In genomic region chr7:120960601-120961000, GRCm38 (mm10) we compare ENCODE assay signal across 15 mouse cellular contexts. TPM values are rescaled to one million over a fixed set of nuclear protein-coding genes. Genes with fewer than 3 reads are reported as not detected.
DNase-seq lines count a peak whose midpoint lies in the region; ATAC-seq and TF ChIP-seq lines count a peak whose summit lies in the region.
"Had no signal": no experiment of that assay in that cellular context is flagged by ENCODE, and none has a peak within 500 bp of the region (broad histone marks: within the 10 kb centered on the region; RNA-seq: fewer than 3 reads in every experiment).

No protein-coding gene starts in this region.

- peak; percentile 23; the same call in 1 of the 2 replicates for TF ChIP-seq CTCF in hindbrain, postnatal 0 days (IDR thresholded peaks at IDR 0.05; ENCODE audit: low read depth)
- peak; percentile 8; the same call in 1 of the 2 replicates for TF ChIP-seq CTCF in lung, embryonic 14.5 days (IDR thresholded peaks at IDR 0.05; ENCODE audit: low read depth)

- no peak overlapping the region for H3K27ac ChIP-seq in hindbrain, postnatal 0 days
- H3K27ac ChIP-seq in hindbrain, embryonic 11.5 days (ENCODE audit: low read depth, low read length) = no peak overlapping the region
- H3K27ac ChIP-seq in lung, embryonic 14.5 days (ENCODE audit: low read depth) = no peak overlapping the region
- H3K27ac ChIP-seq in heart, embryonic 10.5 days = no peak overlapping the region
- H3K27ac ChIP-seq: embryonic facial prominence, embryonic 15.5 days had no signal

- H3K9me3 ChIP-seq in hindbrain, postnatal 0 days (ENCODE audit: low read length) = no peaks in the 10 kb centered on the region
- H3K9me3 ChIP-seq in hindbrain, embryonic 11.5 days (ENCODE audit: control insufficient read depth, low read length) = no peaks in the 10 kb centered on the region
- no peaks in the 10 kb centered on the region for H3K9me3 ChIP-seq in lung, embryonic 14.5 days (ENCODE audit: low read depth, low read length)
- no peaks in the 10 kb centered on the region for H3K9me3 ChIP-seq in heart, embryonic 10.5 days
- H3K9me3 ChIP-seq: embryonic facial prominence, embryonic 15.5 days had no signal

- no peak for DNase-seq in hindbrain, postnatal 0 days (ENCODE audit: low spot score)
- DNase-seq in hindbrain, embryonic 11.5 days (ENCODE audit: low spot score) = no peak
- no peak for DNase-seq in lung, embryonic 14.5 days
- DNase-seq in lung, postnatal 25 days (ENCODE audit: low spot score) = no peak
- peak; percentile 25 for DNase-seq in induced T-regulatory cell, adult 2 months (ENCODE audit: low read depth)
- peak; percentile 30 for DNase-seq in thymus, postnatal 0 days (ENCODE audit: low spot score)
- DNase-seq in gastrocnemius, postnatal 25 days = no peak
- DNase-seq in heart, embryonic 10.5 days (ENCODE audit: low spot score) = no peak
- DNase-seq: adrenal gland, postnatal 14 days; heart, postnatal 10 days had no signal

- WGBS in hindbrain, postnatal 0 days = 83% methylated on average over 6 of the region's 6 CpGs
- 89% methylated on average over 6 of the region's 6 CpGs for WGBS in hindbrain, embryonic 11.5 days
- 79% methylated on average over 6 of the region's 6 CpGs for WGBS in lung, embryonic 14.5 days
- WGBS in heart, embryonic 10.5 days = 81% methylated on average over 6 of the region's 6 CpGs

- no peaks in the 10 kb centered on the region for H3K27me3 ChIP-seq in hindbrain, postnatal 0 days (ENCODE audit: insufficient read depth, low read length)
- no peaks in the 10 kb centered on the region for H3K27me3 ChIP-seq in hindbrain, embryonic 11.5 days (ENCODE audit: control insufficient read depth, insufficient read depth, low read length)
- no peaks in the 10 kb centered on the region for H3K27me3 ChIP-seq in lung, embryonic 14.5 days (ENCODE audit: insufficient read depth, low read length)
- H3K27me3 ChIP-seq in heart, embryonic 10.5 days (ENCODE audit: insufficient read depth, poor library complexity, severe bottlenecking) = no peaks in the 10 kb centered on the region
- H3K27me3 ChIP-seq: embryonic facial prominence, embryonic 15.5 days had no signal

- H3K4me3 ChIP-seq in hindbrain, postnatal 0 days (ENCODE audit: low read length) = no peak overlapping the region
- H3K4me3 ChIP-seq in hindbrain, embryonic 11.5 days (ENCODE audit: low read depth, low read length) = no peak overlapping the region
- no peak overlapping the region for H3K4me3 ChIP-seq in lung, embryonic 14.5 days (ENCODE audit: low read depth, low read length)
- H3K4me3 ChIP-seq in heart, embryonic 10.5 days = no peak overlapping the region
- H3K4me3 ChIP-seq: embryonic facial prominence, embryonic 15.5 days had no signal

- no peak overlapping the region for H3K9ac ChIP-seq in hindbrain, postnatal 0 days (replicated peaks; ENCODE audit: low read length)
- no peak overlapping the region for H3K9ac ChIP-seq in hindbrain, embryonic 11.5 days (ENCODE audit: low read depth, low read length)
- H3K9ac ChIP-seq in lung, embryonic 14.5 days = no peak overlapping the region
- H3K9ac ChIP-seq: embryonic facial prominence, embryonic 15.5 days had no signal

- H3K36me3 ChIP-seq in hindbrain, postnatal 0 days (ENCODE audit: insufficient read depth, low read length) = peaks cover 17% of the 10 kb centered on the region; the same call in 1 of the 2 replicates
- H3K36me3 ChIP-seq in hindbrain, embryonic 11.5 days (ENCODE audit: control insufficient read depth, insufficient read depth, low read length) = peaks cover 5% of the 10 kb centered on the region; the same call in 1 of the 2 replicates
- peaks cover 51% of the 10 kb centered on the region for H3K36me3 ChIP-seq in lung, embryonic 14.5 days (ENCODE audit: insufficient read depth)
- H3K36me3 ChIP-seq in heart, embryonic 10.5 days = peaks cover 52% of the 10 kb centered on the region

- ATAC-seq in hindbrain, postnatal 0 days = no peak
- ATAC-seq in hindbrain, embryonic 11.5 days (ENCODE audit: low FRiP score) = no peak
- no peak for ATAC-seq in lung, embryonic 14.5 days (ENCODE audit: insufficient read depth)
- ATAC-seq: forebrain, embryonic 16.5 days had no signal

- no peak overlapping the region for H3K4me2 ChIP-seq in hindbrain, postnatal 0 days (ENCODE audit: low read depth, low read length)
- H3K4me2 ChIP-seq in hindbrain, embryonic 11.5 days (replicated peaks; ENCODE audit: low read depth, low read length) = no peak overlapping the region
- H3K4me2 ChIP-seq in lung, embryonic 14.5 days = no peak overlapping the region
- H3K4me2 ChIP-seq: embryonic facial prominence, embryonic 15.5 days had no signal

- H3K4me1 ChIP-seq in hindbrain, postnatal 0 days (ENCODE audit: insufficient read depth, low read length) = no peaks in the 10 kb centered on the region
- no peaks in the 10 kb centered on the region for H3K4me1 ChIP-seq in hindbrain, embryonic 11.5 days (replicated peaks; ENCODE audit: control insufficient read depth, insufficient read depth, low read length)
- no peaks in the 10 kb centered on the region for H3K4me1 ChIP-seq in lung, embryonic 14.5 days (ENCODE audit: insufficient read depth)
- H3K4me1 ChIP-seq in heart, embryonic 10.5 days = 0 out of 2 replicates have a peak, but pooled peaks cover 3% of the 10 kb centered on the region
- H3K4me1 ChIP-seq: embryonic facial prominence, embryonic 15.5 days had no signal

RNA-seq across cellular contexts. Expression of gene Cdr2, which starts 21.5 kb away (rescaled TPM):
- total RNA-seq in hindbrain, postnatal 0 days (2014; rRNA removed) = 23.9 and 24.6 TPM in 2 replicates
- 9.2 and 11.2 TPM in 2 replicates for polyA plus RNA-seq in hindbrain, postnatal 0 days (2015; fragmentation: Nextera tagmentation; extraction: Ambion mirVana)
- 17.9 and 19.2 TPM in 2 replicates for polyA plus RNA-seq in hindbrain, embryonic 11.5 days (2014; fragmentation: Nextera tagmentation; extraction: Ambion mirVana)
- 13.4 and 13.5 TPM in 2 replicates for polyA plus RNA-seq in lung, embryonic 14.5 days (2014; fragmentation: Nextera tagmentation; extraction: Ambion mirVana)
- 2.9 and 3.2 TPM in 2 replicates for polyA plus RNA-seq in thymus, postnatal 0 days (2015; fragmentation: Nextera tagmentation; extraction: Ambion mirVana)
- 1 to 10 TPM; 4.4 to 5.0 TPM for total RNA-seq in gastrocnemius, postnatal 25 days (2021)
- 10.3 and 14.4 TPM in 2 replicates for polyA plus RNA-seq in heart, embryonic 10.5 days (2016; fragmentation: Nextera tagmentation; extraction: Ambion mirVana)

RNA-seq across cellular contexts. Expression of gene Mfsd13b, which starts 21.7 kb away (rescaled TPM):
- 0.58 and 1.3 TPM in 2 replicates for total RNA-seq in hindbrain, postnatal 0 days (2014; rRNA removed)
- polyA plus RNA-seq in hindbrain, postnatal 0 days (2015; fragmentation: Nextera tagmentation; extraction: Ambion mirVana) = 0.19 and 0.21 TPM in 2 replicates
- polyA plus RNA-seq in hindbrain, embryonic 11.5 days (2014; fragmentation: Nextera tagmentation; extraction: Ambion mirVana) = 0.13 and 0.66 TPM in 2 replicates
- polyA plus RNA-seq in lung, embryonic 14.5 days (2014; fragmentation: Nextera tagmentation; extraction: Ambion mirVana) = 0.14 TPM in 1 of 2 replicates, not detected in the other
- polyA plus RNA-seq in thymus, postnatal 0 days (2015; fragmentation: Nextera tagmentation; extraction: Ambion mirVana) = 0.12 and 0.49 TPM in 2 replicates
- total RNA-seq in gastrocnemius, postnatal 25 days (2021) = not detected
- polyA plus RNA-seq in heart, embryonic 10.5 days (2016; fragmentation: Nextera tagmentation; extraction: Ambion mirVana) = 0.11 TPM in 1 of 2 replicates, not detected in the other
- total RNA-seq: adrenal gland, postnatal 14 days; common myeloid progenitor, adult 5-6 weeks; heart, postnatal 10 days; megakaryocyte progenitor cell, adult 5-6 weeks; neutrophil, adult 5-6 weeks had no signal
- polyA plus RNA-seq: forebrain, embryonic 16.5 days had no signal

RNA-seq across cellular contexts. Expression of gene Polr3e, which starts 43.1 kb away (rescaled TPM):
- 21.1 and 25.2 TPM in 2 replicates for total RNA-seq in hindbrain, postnatal 0 days (2014; rRNA removed)
- 17.1 and 20.0 TPM in 2 replicates for polyA plus RNA-seq in hindbrain, postnatal 0 days (2015; fragmentation: Nextera tagmentation; extraction: Ambion mirVana)
- 16.4 and 17.1 TPM in 2 replicates for polyA plus RNA-seq in hindbrain, embryonic 11.5 days (2014; fragmentation: Nextera tagmentation; extraction: Ambion mirVana)
- polyA plus RNA-seq in lung, embryonic 14.5 days (2014; fragmentation: Nextera tagmentation; extraction: Ambion mirVana) = 24.3 and 24.6 TPM in 2 replicates
- polyA plus RNA-seq in thymus, postnatal 0 days (2015; fragmentation: Nextera tagmentation; extraction: Ambion mirVana) = 26.4 and 27.1 TPM in 2 replicates
- total RNA-seq in gastrocnemius, postnatal 25 days (2021) = 10 to 100 TPM in 1 of 2 experiments, 1 to 10 TPM in 1; 9.0 to 11.0 TPM
- 32.3 and 36.9 TPM in 2 replicates for polyA plus RNA-seq in heart, embryonic 10.5 days (2016; fragmentation: Nextera tagmentation; extraction: Ambion mirVana)

Comparison
In these comparisons a context has a peak if more than half of its experiments do, and no peak if none do; other contexts are left out.
1. DNase-seq: peak in induced T-regulatory cell, adult 2 months (single experiment) and thymus, postnatal 0 days (single experiment); none in hindbrain, postnatal 0 days (single experiment), hindbrain, embryonic 11.5 days (single experiment), lung, embryonic 14.5 days (single experiment), lung, postnatal 25 days (single experiment), gastrocnemius, postnatal 25 days (single experiment) and heart, embryonic 10.5 days (single experiment).